Mouse (Mus musculus) liver, adult 2 months (tissue): ENCODE data around the gene Slc38a8. TPM values are rescaled to one million over a fixed set of nuclear protein-coding genes. Genes with fewer than 3 reads are reported as not detected.

Experiments used
- DNase-seq: peaks from one replicate; pipeline ENCODE4 v3.0.0-alpha.2; 2011; ENCODE audit warnings: low read depth, low spot score; ENCODE audit errors: extremely low read depth
- H3K27ac ChIP-seq: fragments of 200-500 bp; replicated peaks from 2 replicates; pipeline ENCODE4 v1.5.1; 2012; ENCODE audit warnings: low read depth, mild to moderate bottlenecking, control low read depth, inconsistent platforms, low read length; ENCODE audit not compliant: insufficient read depth
- H3K27me3 ChIP-seq: fragments of 200-500 bp; 2 replicates; pipeline ENCODE4 v1.6.1; 2012; ENCODE audit warnings: mild to moderate bottlenecking, moderate library complexity, low read length, inconsistent platforms; ENCODE audit not compliant: control insufficient read depth, insufficient read depth
- H3K36me3 ChIP-seq: fragments of 200-500 bp; 2 replicates; pipeline ENCODE4 v1.6.1; 2012; ENCODE audit warnings: low read length, inconsistent platforms; ENCODE audit not compliant: control insufficient read depth, insufficient read depth
- H3K4me1 ChIP-seq: fragments of 200-500 bp; 2 replicates; pipeline ENCODE4 v1.6.1; 2011; ENCODE audit warnings: low read length; ENCODE audit not compliant: control insufficient read depth, insufficient read depth
- H3K4me3 ChIP-seq: fragments of 200-500 bp; 2 replicates; pipeline ENCODE4 v1.5.1; 2011; ENCODE audit warnings: low read depth, mild to moderate bottlenecking, control low read depth, low read length, moderate library complexity; ENCODE audit not compliant: insufficient read depth
- H3K79me2 ChIP-seq: fragments of 200-500 bp; 2 replicates; pipeline ENCODE4 v1.6.1; 2012; ENCODE audit warnings: inconsistent platforms, mild to moderate bottlenecking, low read length, moderate library complexity; ENCODE audit not compliant: control insufficient read depth, insufficient read depth
- H3K9ac ChIP-seq: fragments of 200-500 bp; 2 replicates; pipeline ENCODE4 v1.6.1; 2012; ENCODE audit warnings: low read depth, mild to moderate bottlenecking, control low read depth, inconsistent platforms, low read length
- CTCF ChIP-seq: fragments of 200-500 bp; IDR thresholded peaks from 2 replicates; pipeline ENCODE4 v1.5.1; 2011; ENCODE audit warnings: low read depth, low read length, control low read depth
- POLR2A ChIP-seq: fragments of 200-500 bp; IDR thresholded peaks from 2 replicates; pipeline ENCODE4 v1.6.1; 2011; ENCODE audit warnings: low read length, control low read depth; ENCODE audit not compliant: insufficient read depth; ENCODE audit errors: extremely low read depth
- WGBS: fragments of 180-500 bp; shearing (Covaris S2); methylation state at CpG from one replicate; pipeline ENCODE4 v1.1.7; 2018; 5-methylcytosine and 5-hydroxymethylcytosine counted together
- polyA plus RNA-seq: library from polyadenylated mRNA; depleted of rRNA; stranded (reverse); fragments of >200 nt; gene quantifications from 2 replicates; pipeline ENCODE4 v1.2.3, GENCODE M21; 2012; rRNA removed
- total RNA-seq: library from RNA; depleted of rRNA; stranded (reverse); fragments of >200 nt; gene quantifications from 2 replicates; pipeline ENCODE4 v1.2.3, GENCODE M21; 2014; rRNA removed

Slc38a8 gene
- total and polyA plus RNA-seq, 2 experiments: not detected

DNA sequence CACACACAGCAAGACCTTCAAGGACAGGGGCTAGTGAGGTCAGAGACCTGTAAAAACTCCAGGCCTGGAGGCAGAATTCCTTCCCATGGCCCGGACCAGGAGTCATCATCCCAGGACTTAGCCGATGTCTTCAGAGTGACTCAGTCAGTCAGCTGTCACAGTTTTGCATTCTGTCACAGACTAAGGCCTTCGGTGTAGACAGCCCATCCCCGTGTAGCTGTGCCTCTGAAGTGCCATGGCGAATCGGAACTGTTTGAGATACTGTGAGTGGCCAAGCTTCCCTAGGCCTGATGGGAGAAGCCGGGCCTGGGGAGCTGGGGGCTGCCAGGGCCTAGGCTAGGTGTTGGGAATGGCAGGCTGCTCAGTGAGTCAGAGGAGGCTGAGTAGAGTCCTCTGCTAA lies 70.8 kb downstream of the Slc38a8 start:
- 27% methylated on average over 7 of the region's 7 CpGs for WGBS

GRCm38 (mm10) chr8:119430250-119430649 lies 71.2 kb downstream of the Slc38a8 start:
- WGBS: 8% methylated on average over 8 of the region's 8 CpGs
- Histone ChIP-seq H3K4me1 (peaks cover 70% of the 10 kb centered on the region), H3K27me3 (no peaks in the 10 kb centered on the region), H3K27ac (peak overlapping the region; percentile 83), H3K79me2 (no peaks in the 10 kb centered on the region), H3K9ac (peak overlapping the region; percentile 26), H3K36me3 (no peaks in the 10 kb centered on the region), H3K4me3 (no peak overlapping the region)
- peak; percentile 99 for DNase-seq
- TF ChIP-seq CTCF (no peak), POLR2A (no peak)

More for the DNA sequence above, 70.8 kb downstream of the Slc38a8 start:
- peak overlapping the region; percentile 83 for H3K27ac ChIP-seq
- H3K4me3 ChIP-seq: no peak overlapping the region
- H3K36me3 ChIP-seq: no peaks in the 10 kb centered on the region
- no peak for DNase-seq
- TF ChIP-seq CTCF (no peak), POLR2A (no peak)
- H3K9ac ChIP-seq: peak overlapping the region; percentile 26
- H3K4me1 ChIP-seq: peaks cover 71% of the 10 kb centered on the region
- H3K27me3 ChIP-seq: no peaks in the 10 kb centered on the region
- no peaks in the 10 kb centered on the region for H3K79me2 ChIP-seq

Other genes with a start within 250 kb of the Slc38a8 start
- 62.1 and 69.2 TPM in 2 replicates for gene Hsbp1, start 157.2 kb downstream of the Slc38a8 start, total RNA-seq
- gene Hsbp1, start 157.2 kb downstream of the Slc38a8 start, polyA plus RNA-seq: 65.3 and 82.8 TPM in 2 replicates
- 57.3 and 68.1 TPM in 2 replicates for gene Mlycd, start 106.8 kb downstream of the Slc38a8 start, total RNA-seq
- gene Mlycd, start 106.8 kb downstream of the Slc38a8 start, polyA plus RNA-seq: 112 and 115 TPM in 2 replicates
- 9.6 and 33.0 TPM in 2 replicates for gene Osgin1, start 67.6 kb downstream of the Slc38a8 start, total RNA-seq
- 211 and 649 TPM in 2 replicates for gene Osgin1, start 67.6 kb downstream of the Slc38a8 start, polyA plus RNA-seq
- 0.07 TPM in 1 of 2 replicates, not detected in the other for gene Necab2, start 55.0 kb downstream of the Slc38a8 start, total RNA-seq
- 0.11 TPM in 1 of 2 replicates, not detected in the other for gene Necab2, start 55.0 kb downstream of the Slc38a8 start, polyA plus RNA-seq
- gene Mbtps1, start 57.0 kb upstream of the Slc38a8 start, total RNA-seq: 30.4 and 39.8 TPM in 2 replicates
- gene Mbtps1, start 57.0 kb upstream of the Slc38a8 start, polyA plus RNA-seq: 30.1 and 31.9 TPM in 2 replicates
- 7.8 and 8.6 TPM in 2 replicates for gene Hsdl1, start 73.5 kb upstream of the Slc38a8 start, total RNA-seq
- 6.1 and 7.8 TPM in 2 replicates for gene Hsdl1, start 73.5 kb upstream of the Slc38a8 start, polyA plus RNA-seq
- not detected in 2 replicates for gene Dnaaf1, start 73.5 kb upstream of the Slc38a8 start, total RNA-seq
- gene Dnaaf1, start 73.5 kb upstream of the Slc38a8 start, polyA plus RNA-seq: not detected in 2 replicates
- 0.83 and 1.2 TPM in 2 replicates for gene Taf1c, start 103.5 kb upstream of the Slc38a8 start, total RNA-seq
- 2.7 and 3.6 TPM in 2 replicates for gene Taf1c, start 103.5 kb upstream of the Slc38a8 start, polyA plus RNA-seq
- not detected in 2 replicates for gene Adad2, start 111.0 kb upstream of the Slc38a8 start, total RNA-seq
- gene Adad2, start 111.0 kb upstream of the Slc38a8 start, polyA plus RNA-seq: not detected in 2 replicates
- gene Kcng4, start 134.0 kb upstream of the Slc38a8 start, total RNA-seq: under 0.01 TPM in 1 of 2 replicates, not detected in the other
- 0.04 TPM in 1 of 2 replicates, not detected in the other for gene Kcng4, start 134.0 kb upstream of the Slc38a8 start, polyA plus RNA-seq
- gene Wfdc1, start 164.7 kb upstream of the Slc38a8 start, total RNA-seq: 6.6 and 8.4 TPM in 2 replicates
- gene Wfdc1, start 164.7 kb upstream of the Slc38a8 start, polyA plus RNA-seq: 11.8 and 16.2 TPM in 2 replicates
- gene Atp2c2, start 198.3 kb upstream of the Slc38a8 start, total RNA-seq: not detected in 2 replicates
- gene Atp2c2, start 198.3 kb upstream of the Slc38a8 start, polyA plus RNA-seq: 0.04 TPM in 1 of 2 replicates, not detected in the other